ENCODE assay signal across 18 mouse cellular contexts in the genomic region with DNA sequence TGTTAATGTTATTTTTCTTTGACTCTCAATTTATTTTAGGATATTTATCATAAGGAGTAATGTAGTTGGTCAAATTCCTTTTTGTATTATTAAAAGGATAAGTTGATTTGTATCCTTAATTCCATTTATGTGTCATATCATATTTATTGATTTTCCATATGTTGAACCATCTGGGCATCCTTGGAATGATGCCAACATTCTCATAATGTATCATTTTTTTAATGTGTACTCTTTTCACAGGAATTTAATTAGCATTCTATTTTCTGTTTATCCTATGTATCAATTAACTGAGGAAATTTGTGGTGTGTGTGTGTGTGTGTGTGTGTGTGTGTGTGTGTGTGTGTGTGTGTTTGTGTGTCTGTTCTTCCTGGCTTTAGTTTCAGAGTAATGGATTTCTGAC.
"Had no signal": no experiment of that assay in that cellular context is flagged by ENCODE, and none has a peak within 500 bp of the region (broad histone marks: within the 10 kb centered on the region; RNA-seq: fewer than 3 reads in every experiment).

No protein-coding gene starts in this region.

- H3K36me3 ChIP-seq: liver, embryonic 15.5 days; lung, embryonic 15.5 days; midbrain, embryonic 12.5 days; neural tube, embryonic 12.5 days had no signal

- ATAC-seq: liver, postnatal 0 days; lung, postnatal 0 days; midbrain, embryonic 16.5 days had no signal

- H3K4me1 ChIP-seq: liver, embryonic 15.5 days; lung, embryonic 15.5 days; megakaryocyte, embryonic 14.5 days; midbrain, embryonic 12.5 days; neural tube, embryonic 12.5 days had no signal

- H3K9me3 ChIP-seq: liver, embryonic 15.5 days; lung, embryonic 15.5 days; megakaryocyte, embryonic 14.5 days; midbrain, embryonic 12.5 days; neural tube, embryonic 12.5 days had no signal

- H3K27me3 ChIP-seq: liver, embryonic 15.5 days; lung, embryonic 15.5 days; megakaryocyte, embryonic 14.5 days; midbrain, embryonic 12.5 days; neural tube, embryonic 12.5 days had no signal

- DNase-seq: liver, postnatal 0 days; lung, adult 2 months; lung, postnatal 14 days; lung, postnatal 36 days; right cerebral cortex, postnatal 14 days; right cerebral cortex, postnatal 4 days; spleen, adult 18-20 months; thymus, adult 18-20 months; thymus, postnatal 14 days; thymus, postnatal 36 days had no signal

- H3K4me3 ChIP-seq: liver, embryonic 15.5 days; lung, embryonic 15.5 days; megakaryocyte, embryonic 14.5 days; midbrain, embryonic 12.5 days; neural tube, embryonic 12.5 days had no signal

- H3K9ac ChIP-seq: liver, embryonic 15.5 days; liver, postnatal 0 days; lung, embryonic 15.5 days; midbrain, embryonic 12.5 days; neural tube, embryonic 12.5 days had no signal

- H3K27ac ChIP-seq: liver, embryonic 15.5 days; lung, embryonic 15.5 days; macrophage; midbrain, embryonic 12.5 days; neural tube, embryonic 12.5 days had no signal

- H3K4me2 ChIP-seq: liver, embryonic 15.5 days; lung, embryonic 15.5 days; midbrain, embryonic 12.5 days; neural tube, embryonic 12.5 days had no signal
